Mouse (Mus musculus) thymus, adult 18-20 months (tissue): ENCODE measurements around the gene Gtf2e1.
A peak's percentile ranks its signal among the peaks of the same experiment; 100 is the strongest.

Experiments
- DNase-seq, 2 experiments: peaks; one replicate each; pipeline ENCODE4 v3.0.0; 2022; ENCODE audit warnings: mixed read lengths in 2 of 2

Gtf2e1 gene

GRCm38 (mm10) chr16:37539611-37540580 lies at the start of gene Gtf2e1, which contains the start of gene Rabl3:
Gene Gtf2e1 (minus strand): TSS chr16:37539789.
Gene Rabl3 (plus strand): TSS chr16:37539885.
- peak; percentile 92 to 96 for DNase-seq

GRCm38 (mm10) chr16:37585129-37585563 lies 45.6 kb upstream of the Gtf2e1 start:
- no peak for DNase-seq

GRCm38 (mm10) chr16:37584218-37585035 lies 44.8 kb upstream of the Gtf2e1 start:
- no peak for DNase-seq

- DNase-seq: no peak
Measured at GRCm38 (mm10) chr16:37583801-37584200, 44.2 kb upstream of the Gtf2e1 start.

GRCm38 (mm10) chr16:37583306-37583705 lies 43.7 kb upstream of the Gtf2e1 start:
- DNase-seq: no peak

DNA sequence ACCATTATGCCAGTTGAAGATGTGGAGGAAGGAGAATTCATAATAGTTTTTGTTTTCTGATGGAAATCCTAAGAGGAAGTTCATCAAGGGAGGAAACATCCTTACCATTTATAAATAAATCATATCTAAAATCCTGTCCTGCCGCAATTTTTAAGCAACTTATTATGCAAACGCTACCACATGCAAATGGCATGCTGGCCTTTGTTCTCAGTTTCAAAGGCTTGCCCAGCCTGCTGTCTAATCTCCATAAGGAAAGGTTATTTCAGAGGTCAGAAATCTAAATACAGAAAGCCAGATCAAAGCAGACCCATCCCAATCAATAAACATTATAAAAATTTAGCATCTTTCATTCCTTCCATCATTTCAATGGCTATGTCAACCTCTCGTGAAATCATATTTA lies 42.3 kb upstream of the Gtf2e1 start:
- DNase-seq: no peak

- no peak for DNase-seq
Measured at GRCm38 (mm10) chr16:37580651-37581050, 41.1 kb upstream of the Gtf2e1 start.

DNA sequence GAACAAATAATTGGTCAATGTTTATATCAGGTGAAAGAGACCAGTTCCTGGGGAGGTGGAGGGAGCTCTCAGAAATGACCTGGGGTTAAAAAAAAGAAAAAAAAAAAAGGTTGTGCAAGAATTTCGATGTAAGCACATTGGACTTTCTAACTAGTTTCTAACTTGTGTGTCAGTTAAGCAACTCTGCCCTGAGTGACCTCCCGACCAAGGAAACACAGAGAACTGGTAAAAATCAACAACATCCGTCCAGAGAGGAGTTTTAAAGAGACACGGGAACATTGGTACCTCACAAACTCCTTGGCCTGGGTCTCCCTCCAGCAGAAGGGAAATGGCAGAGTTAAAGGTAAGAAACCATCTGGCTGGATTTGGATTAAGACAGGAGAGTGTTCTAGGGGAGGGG lies 40.4 kb upstream of the Gtf2e1 start, which contains the start of gene Hgd:
TSS of gene Hgd (plus strand) at position 160 of the 400 bp plus-strand sequence.
- DNase-seq: no peak

DNA sequence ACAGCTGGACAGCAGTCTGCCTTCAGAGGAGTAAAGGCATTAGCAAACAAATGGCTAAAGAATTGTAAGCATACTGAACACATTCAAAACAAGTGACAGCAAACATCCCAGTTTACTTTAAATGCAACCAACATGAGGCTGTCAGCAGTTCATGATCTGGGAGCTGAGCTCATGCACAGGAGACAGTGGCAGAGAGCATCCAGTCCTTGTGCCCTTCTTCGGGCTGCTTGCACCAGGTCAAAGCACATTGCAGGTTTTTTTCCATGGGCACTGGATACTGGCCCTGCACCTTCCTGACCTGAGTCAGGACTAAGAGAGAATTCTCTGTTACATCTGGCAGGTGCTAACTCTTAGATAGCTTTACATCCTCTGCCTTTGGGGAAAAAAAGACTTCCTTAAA lies 40.0 kb upstream of the Gtf2e1 start:
- no peak for DNase-seq

DNA sequence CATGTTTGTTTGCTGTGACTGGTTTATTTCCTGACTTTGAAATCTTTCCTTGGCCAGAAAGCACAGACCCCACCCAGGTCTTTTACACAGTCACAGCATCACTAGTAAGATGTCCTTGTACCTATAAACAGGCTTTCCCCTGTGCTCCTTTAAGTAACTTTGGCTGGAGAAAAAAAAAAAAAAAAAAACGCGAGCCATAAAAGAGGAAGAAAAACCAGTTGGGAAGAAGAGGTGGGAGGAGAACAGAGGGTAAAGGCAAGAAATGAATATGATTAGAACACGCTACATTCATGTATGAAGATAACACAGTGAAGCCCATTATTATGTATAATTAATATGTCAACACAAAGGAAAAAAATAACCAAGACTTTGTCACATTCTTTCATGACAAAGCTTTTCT lies 35.7 kb upstream of the Gtf2e1 start:
- DNase-seq: no peak

- no peak for DNase-seq
Measured at GRCm38 (mm10) chr16:37573061-37573460, 33.5 kb upstream of the Gtf2e1 start.

DNA sequence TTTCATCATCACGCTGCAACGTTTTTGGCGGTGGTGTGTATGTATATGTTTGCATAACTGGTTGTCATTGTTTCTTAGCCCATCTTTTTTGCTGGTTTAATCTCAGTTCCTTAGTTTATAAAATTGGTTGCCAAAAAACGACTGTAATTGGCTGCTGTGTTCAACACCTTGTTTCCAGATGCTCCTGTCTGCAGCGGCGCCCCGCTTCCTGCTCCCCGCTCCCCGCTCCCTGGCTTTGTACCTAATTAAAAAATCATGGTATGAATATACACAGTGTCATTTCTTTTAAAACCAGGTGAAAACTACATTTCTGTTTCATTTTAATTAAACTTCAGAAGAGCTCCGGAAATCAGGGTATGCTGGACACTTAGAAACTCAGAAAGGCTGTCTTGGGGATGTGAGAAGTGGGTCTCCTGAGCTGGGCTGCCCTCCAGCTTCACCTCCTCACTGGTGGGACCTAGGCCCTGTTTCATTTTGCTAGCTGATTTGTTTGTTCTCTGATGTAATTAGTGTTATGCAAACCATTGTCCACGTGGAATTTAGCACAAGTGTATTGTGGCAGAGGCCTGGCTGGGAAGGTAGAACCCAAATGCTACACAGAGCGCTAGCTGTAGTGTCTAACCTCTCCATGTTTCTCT lies 32.6 kb upstream of the Gtf2e1 start:
- DNase-seq: no peak

DNA sequence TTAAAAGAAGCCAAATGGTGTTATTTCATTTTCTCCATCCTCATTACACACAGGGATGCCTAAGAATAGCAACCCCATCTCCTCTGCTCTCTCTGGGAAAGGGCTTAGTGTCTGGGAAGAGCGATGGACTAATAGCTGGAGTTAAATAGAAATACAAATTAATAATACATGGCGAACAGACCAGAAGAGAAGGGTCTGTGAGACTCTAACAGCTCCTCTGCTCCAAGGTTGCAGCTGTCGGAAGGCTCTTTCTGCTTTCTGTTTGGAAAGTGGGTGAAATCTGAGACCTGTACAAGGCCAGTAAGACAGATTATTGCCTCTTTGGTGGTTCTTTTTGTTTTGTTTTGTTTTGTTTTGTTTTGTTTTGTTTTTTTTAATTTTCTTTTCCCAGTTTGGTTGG lies 32.0 kb upstream of the Gtf2e1 start:
- no peak for DNase-seq

GRCm38 (mm10) chr16:37567113-37568050 lies 27.8 kb upstream of the Gtf2e1 start:
- DNase-seq: no peak

GRCm38 (mm10) chr16:37566107-37566506 lies 26.5 kb upstream of the Gtf2e1 start:
- no peak for DNase-seq

GRCm38 (mm10) chr16:37565117-37565516 lies 25.5 kb upstream of the Gtf2e1 start:
- no peak for DNase-seq

- DNase-seq: no peak
Measured at GRCm38 (mm10) chr16:37562961-37563360, 23.4 kb upstream of the Gtf2e1 start.

GRCm38 (mm10) chr16:37562414-37562813 lies 22.8 kb upstream of the Gtf2e1 start:
- DNase-seq: no peak

DNA sequence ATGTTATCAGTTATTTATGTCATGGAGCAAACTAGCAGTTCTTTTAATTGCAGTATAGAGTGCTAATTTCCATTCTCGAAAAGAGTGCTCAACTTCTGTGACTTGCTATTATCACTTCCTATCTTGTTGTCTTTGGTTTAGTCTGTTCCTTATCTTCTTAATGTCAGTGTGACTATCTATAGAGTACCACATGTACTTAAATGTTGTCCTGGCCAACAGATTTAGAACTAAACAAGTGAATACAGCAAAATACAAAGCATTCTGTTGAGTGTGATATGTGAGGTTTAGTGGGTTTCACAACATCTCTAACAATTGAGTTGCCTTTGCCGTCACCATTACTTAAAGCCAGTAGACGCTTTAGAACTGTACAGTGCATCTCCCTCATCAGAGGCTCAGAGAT lies 13.2 kb upstream of the Gtf2e1 start:
- no peak for DNase-seq

GRCm38 (mm10) chr16:37550981-37551380 lies 11.4 kb upstream of the Gtf2e1 start:
- no peak for DNase-seq

DNA sequence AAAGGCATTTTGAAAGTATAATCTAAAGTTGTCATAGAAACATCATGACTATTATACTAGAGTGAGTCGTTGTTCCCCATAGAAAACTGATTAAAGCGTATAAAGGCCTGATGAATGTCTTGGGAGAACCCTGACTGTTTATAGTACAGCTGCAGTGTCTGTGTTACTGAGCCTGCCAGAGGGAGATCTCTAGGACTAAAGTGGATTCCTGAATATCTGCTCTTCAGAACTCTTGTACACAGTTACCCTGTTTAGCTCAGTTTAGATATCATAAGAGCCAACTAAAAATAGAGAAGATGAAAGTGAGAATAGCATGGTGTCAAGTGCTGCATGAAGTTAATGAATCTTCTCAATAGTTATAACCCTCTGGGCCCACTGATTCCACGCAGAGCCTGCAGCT lies 10.7 kb upstream of the Gtf2e1 start:
- no peak for DNase-seq

DNA sequence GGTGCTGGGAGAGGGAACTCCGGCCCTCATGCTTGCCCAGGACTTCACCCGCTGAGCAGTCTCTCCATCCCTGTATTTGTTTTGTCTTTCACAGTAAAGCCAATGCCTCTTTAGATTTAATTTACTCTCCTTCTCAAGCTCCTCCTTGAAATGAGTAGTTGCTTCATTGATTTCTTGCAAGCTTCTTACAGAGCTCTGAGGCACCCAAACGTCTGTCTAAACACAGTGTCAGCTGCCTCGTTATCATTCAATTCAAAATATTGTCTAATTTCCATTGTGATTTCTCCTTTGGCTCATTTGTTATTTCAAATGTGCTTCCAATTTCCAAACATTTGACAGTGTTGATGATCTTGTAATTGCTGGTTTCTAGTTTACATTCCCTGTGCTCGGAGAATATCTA lies 6.7 kb upstream of the Gtf2e1 start:
- DNase-seq: no peak
